In the genomic region with DNA sequence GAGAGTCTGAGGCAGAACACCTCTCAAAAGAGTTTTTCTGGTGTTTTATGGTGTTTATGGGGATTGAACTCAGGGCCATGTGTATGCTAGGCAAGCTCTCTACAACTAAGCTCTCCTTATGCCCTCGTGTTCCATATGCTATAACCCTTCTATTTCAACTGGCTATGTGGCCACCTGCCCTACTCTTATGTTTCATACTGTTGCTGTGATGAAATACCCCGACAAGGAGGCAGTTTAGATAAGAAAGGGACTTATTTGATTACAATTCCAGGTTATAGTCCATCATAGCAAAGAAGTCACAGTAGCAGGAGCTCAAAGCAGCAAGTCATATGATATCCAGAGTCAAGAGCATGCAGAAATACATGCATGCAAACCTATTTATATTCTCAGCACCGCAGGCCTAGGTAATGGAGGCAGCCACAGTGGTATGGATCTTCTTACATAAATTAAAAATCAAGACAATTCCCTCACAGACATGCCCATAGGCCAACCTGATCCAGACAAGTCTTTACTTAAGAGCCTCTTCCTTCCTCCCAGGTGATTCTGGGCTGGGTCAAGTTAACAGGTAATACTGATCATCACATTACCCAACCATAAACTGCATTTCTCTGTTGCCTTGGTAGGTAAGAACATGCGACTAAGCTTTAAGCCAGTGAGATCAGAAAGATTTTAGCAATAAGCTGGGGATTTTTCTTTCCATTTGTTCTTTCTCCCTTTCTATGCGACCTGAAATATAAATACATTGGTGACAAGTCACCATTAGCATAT, we compare ENCODE assay signal across 31 mouse cellular contexts.
"Had no signal": no experiment of that assay in that cellular context is flagged by ENCODE, and none has a peak within 500 bp of the region (broad histone marks: within the 10 kb centered on the region; RNA-seq: fewer than 3 reads in every experiment).

No protein-coding gene starts in this region.

- H3K36me3 ChIP-seq: limb, embryonic 10.5 days; limb, embryonic 12.5 days; limb, embryonic 13.5 days; limb, embryonic 15.5 days; liver, embryonic 12.5 days; liver, embryonic 13.5 days; liver, embryonic 15.5 days; lung, embryonic 15.5 days; midbrain, embryonic 10.5 days; midbrain, embryonic 12.5 days; midbrain, embryonic 13.5 days; midbrain, embryonic 15.5 days; neural tube, embryonic 12.5 days had no signal

- DNase-seq: left cerebral cortex, postnatal 4 days; liver; liver, embryonic 13.5 days; liver, postnatal 0 days; lung, adult 18-20 months; lung, adult 2 months; lung, embryonic 14.5 days; lung, postnatal 10 days; lung, postnatal 14 days; lung, postnatal 36 days; lung, postnatal 4 days; midbrain, embryonic 14.5 days had no signal

- H3K27me3 ChIP-seq: limb, embryonic 15.5 days; liver, embryonic 13.5 days; liver, embryonic 15.5 days; lung, embryonic 15.5 days; neural tube, embryonic 12.5 days had no signal

- H3K9ac ChIP-seq: limb, embryonic 12.5 days; limb, embryonic 13.5 days; limb, embryonic 15.5 days; liver, embryonic 12.5 days; liver, embryonic 13.5 days; liver, embryonic 14.5 days; liver, embryonic 15.5 days; liver, postnatal 0 days; lung, embryonic 14.5 days; lung, embryonic 15.5 days; midbrain, embryonic 12.5 days; midbrain, embryonic 13.5 days; midbrain, embryonic 15.5 days; neural tube, embryonic 12.5 days had no signal

- H3K9me3 ChIP-seq: limb, embryonic 10.5 days; limb, embryonic 12.5 days; limb, embryonic 13.5 days; limb, embryonic 15.5 days; liver, embryonic 12.5 days; liver, embryonic 13.5 days; liver, embryonic 15.5 days; lung, embryonic 15.5 days; megakaryocyte, embryonic 14.5 days; midbrain, embryonic 10.5 days; midbrain, embryonic 12.5 days; midbrain, embryonic 13.5 days; midbrain, embryonic 15.5 days; neural tube, embryonic 12.5 days had no signal

- ATAC-seq: liver, embryonic 12.5 days; liver, postnatal 0 days; midbrain, embryonic 13.5 days; midbrain, embryonic 15.5 days; midbrain, embryonic 16.5 days had no signal

- H3K4me2 ChIP-seq: limb, embryonic 12.5 days; limb, embryonic 13.5 days; limb, embryonic 15.5 days; liver, embryonic 11.5 days; liver, embryonic 12.5 days; liver, embryonic 13.5 days; liver, embryonic 15.5 days; lung, embryonic 14.5 days; lung, embryonic 15.5 days; midbrain, embryonic 11.5 days; midbrain, embryonic 12.5 days; midbrain, embryonic 13.5 days; midbrain, embryonic 15.5 days; neural tube, embryonic 12.5 days had no signal

- H3K4me1 ChIP-seq: limb, embryonic 10.5 days; limb, embryonic 12.5 days; limb, embryonic 13.5 days; limb, embryonic 15.5 days; liver, embryonic 12.5 days; liver, embryonic 13.5 days; liver, embryonic 15.5 days; lung, embryonic 15.5 days; megakaryocyte, embryonic 14.5 days; midbrain, embryonic 10.5 days; midbrain, embryonic 12.5 days; midbrain, embryonic 13.5 days; midbrain, embryonic 15.5 days; neural tube, embryonic 12.5 days had no signal

- H3K27ac ChIP-seq: limb, embryonic 10.5 days; limb, embryonic 12.5 days; limb, embryonic 13.5 days; limb, embryonic 15.5 days; liver, embryonic 12.5 days; liver, embryonic 13.5 days; liver, embryonic 14.5 days; liver, embryonic 15.5 days; lung, embryonic 15.5 days; macrophage; midbrain, embryonic 10.5 days; midbrain, embryonic 12.5 days; midbrain, embryonic 13.5 days; midbrain, embryonic 15.5 days; neural tube, embryonic 12.5 days had no signal

- H3K4me3 ChIP-seq: limb, embryonic 10.5 days; limb, embryonic 12.5 days; limb, embryonic 13.5 days; limb, embryonic 15.5 days; liver, embryonic 12.5 days; liver, embryonic 13.5 days; liver, embryonic 15.5 days; lung, embryonic 15.5 days; megakaryocyte, embryonic 14.5 days; midbrain, embryonic 10.5 days; midbrain, embryonic 12.5 days; midbrain, embryonic 13.5 days; midbrain, embryonic 15.5 days; myocyte; neural tube, embryonic 12.5 days had no signal
